Mouse (Mus musculus) spleen, adult 2 months (tissue): ENCODE measurements around the gene Syt6. TPM values are rescaled to one million over a fixed set of nuclear protein-coding genes. Genes with fewer than 3 reads are reported as not detected.
"Not testable (repeated sequence)": the region's sequence is repeated elsewhere in the genome, so short reads cannot be mapped to it uniquely, and the experiment has no call there.

Source experiments
- DNase-seq, 2 experiments: peaks; one replicate each; pipeline versions ENCODE4 v3.0.0 to v3.0.0-alpha.2; 2012 to 2021; ENCODE audit warnings: low spot score in 2 of 2, low read depth in 1 of 2
- H3K27ac ChIP-seq: fragments of 200-500 bp; 2 replicates; pipeline ENCODE4 v1.5.1; 2012; ENCODE audit warnings: low read length, inconsistent platforms; ENCODE audit not compliant: insufficient read depth
- H3K27me3 ChIP-seq: fragments of 200-500 bp; 2 replicates; pipeline ENCODE4 v1.6.1; 2012; ENCODE audit warnings: mild to moderate bottlenecking, moderate library complexity, low read length, inconsistent platforms; ENCODE audit not compliant: control insufficient read depth, insufficient read depth
- H3K36me3 ChIP-seq: fragments of 200-500 bp; 2 replicates; pipeline ENCODE4 v1.6.1; 2012; ENCODE audit warnings: mild to moderate bottlenecking, low read length, inconsistent platforms; ENCODE audit not compliant: control insufficient read depth, insufficient read depth
- H3K4me1 ChIP-seq: fragments of 200-500 bp; 2 replicates; pipeline ENCODE4 v1.6.1; 2011; ENCODE audit warnings: inconsistent platforms; ENCODE audit not compliant: control insufficient read depth, insufficient read depth, insufficient read length
- H3K4me3 ChIP-seq: fragments of 200-500 bp; 2 replicates; pipeline ENCODE4 v1.5.1; 2011; ENCODE audit warnings: mild to moderate bottlenecking, inconsistent platforms; ENCODE audit not compliant: insufficient read depth, insufficient read length; ENCODE audit errors: extremely low read depth
- CTCF ChIP-seq: fragments of 200-500 bp; IDR thresholded peaks from 2 replicates; pipeline ENCODE4 v1.5.1; 2011; ENCODE audit warnings: mild to moderate bottlenecking, inconsistent platforms; ENCODE audit not compliant: insufficient read depth, insufficient read length, insufficient replicate concordance; ENCODE audit errors: extremely low read depth
- POLR2A ChIP-seq: fragments of 200-500 bp; IDR thresholded peaks from 2 replicates; pipeline ENCODE4 v1.6.1; 2011; ENCODE audit warnings: low read depth, low read length, inconsistent platforms
- WGBS: fragments of 180-500 bp; shearing (Covaris S2); methylation state at CpG from one replicate; pipeline ENCODE4 v1.1.7; 2018; 5-methylcytosine and 5-hydroxymethylcytosine counted together
- polyA plus RNA-seq: library from polyadenylated mRNA; depleted of rRNA; stranded (reverse); fragments of >200 nt; gene quantifications from 2 replicates; pipeline ENCODE4 v1.2.3, GENCODE M21; 2012

The Syt6 gene
- polyA plus RNA-seq, 1 experiment: 0.41 TPM

DNA sequence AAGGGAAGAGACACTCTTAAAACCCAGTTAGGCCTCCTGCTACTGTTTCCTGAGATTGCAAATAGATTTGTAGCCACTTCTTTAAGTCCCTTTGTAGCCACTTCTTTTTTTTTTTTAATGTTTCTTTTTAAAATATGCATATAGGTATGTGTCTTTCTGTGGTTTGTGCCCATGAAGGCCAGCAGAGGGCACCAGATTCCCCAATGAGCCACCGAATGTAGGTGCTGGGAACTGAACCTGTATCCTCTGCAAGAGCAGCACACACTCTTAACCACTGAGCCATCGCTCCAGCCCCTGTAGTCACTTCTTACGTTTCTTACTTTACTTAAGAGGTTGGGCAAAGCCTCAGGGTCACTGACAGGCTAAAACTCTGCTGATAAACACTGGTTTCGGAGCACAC, 51.5 kb downstream of the Syt6 start:
- TF ChIP-seq POLR2A (no peak), CTCF (no peak)
- Histone ChIP-seq H3K27ac (no peak overlapping the region), H3K4me1 (no peaks in the 10 kb centered on the region), H3K4me3 (no peak overlapping the region), H3K36me3 (no peaks in the 10 kb centered on the region), H3K27me3 (no peaks in the 10 kb centered on the region)
- DNase-seq: no peak
- 91% methylated on average over 4 of the region's 4 CpGs for WGBS

DNA sequence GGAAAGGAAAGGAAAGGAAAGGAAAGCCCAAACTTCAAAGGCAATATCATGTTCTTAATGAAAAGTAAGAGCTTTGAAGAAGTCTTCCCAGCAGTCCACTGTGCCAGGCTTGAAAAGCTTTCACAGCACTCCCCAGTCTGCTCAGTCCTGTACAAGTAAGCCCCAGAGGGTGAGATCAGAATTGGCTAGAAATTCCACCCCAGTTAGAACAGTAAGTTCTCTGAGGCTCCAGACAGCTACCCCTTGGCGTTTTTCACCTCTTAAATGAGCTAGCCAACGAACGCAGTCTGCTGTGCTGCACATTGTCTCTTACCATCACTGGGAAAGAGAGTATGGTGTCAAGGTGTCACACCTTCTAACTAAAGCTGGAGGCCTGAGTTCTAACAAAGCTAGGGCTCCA, 52.6 kb downstream of the Syt6 start:
- WGBS: 93% methylated on average over 3 of the region's 3 CpGs
- H3K4me3 ChIP-seq: no peak overlapping the region

GRCm38 (mm10) chr3:103633124-103633523, 58.1 kb downstream of the Syt6 start:
- H3K4me1 ChIP-seq: no peaks in the 10 kb centered on the region
- 91% methylated on average over 7 of the region's 7 CpGs for WGBS
- TF ChIP-seq CTCF: no peak
- TF ChIP-seq POLR2A: no peak
- H3K4me3 ChIP-seq: no peak overlapping the region
- no peak overlapping the region for H3K27ac ChIP-seq
- DNase-seq: no peak
- no peaks in the 10 kb centered on the region for H3K36me3 ChIP-seq
- no peaks in the 10 kb centered on the region for H3K27me3 ChIP-seq

More for the DNA sequence above, 52.6 kb downstream of the Syt6 start:
- no peaks in the 10 kb centered on the region for H3K4me1 ChIP-seq
- H3K27me3 ChIP-seq: no peaks in the 10 kb centered on the region
- no peak for DNase-seq
- no peaks in the 10 kb centered on the region for H3K36me3 ChIP-seq
- no peak overlapping the region for H3K27ac ChIP-seq
- TF ChIP-seq CTCF (no peak), POLR2A (no peak)

DNA sequence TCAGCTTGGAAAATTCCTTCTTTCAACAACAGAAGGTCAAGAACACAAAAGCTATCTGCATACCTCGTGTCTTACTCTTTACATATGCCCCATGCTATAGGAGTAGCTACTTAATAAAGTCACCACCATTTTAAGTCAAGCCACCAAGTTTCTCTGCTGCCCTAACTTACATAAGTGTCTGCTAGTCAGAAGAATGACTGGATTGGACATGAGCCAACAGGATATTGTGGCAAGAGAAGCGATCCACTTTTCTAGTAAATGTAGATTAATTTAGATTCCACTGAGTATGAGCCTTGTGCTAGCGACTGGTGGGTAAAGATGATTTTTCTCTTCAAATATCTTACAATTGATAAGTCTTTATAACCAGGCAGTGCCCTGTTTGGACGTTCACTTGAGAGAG, 58.8 kb downstream of the Syt6 start:
- no peaks in the 10 kb centered on the region for H3K36me3 ChIP-seq
- H3K27ac ChIP-seq: no peak overlapping the region
- TF ChIP-seq POLR2A (no peak), CTCF (no peak)
- no peak overlapping the region for H3K4me3 ChIP-seq
- WGBS: 21% methylated on average over 4 of the region's 4 CpGs
- no peaks in the 10 kb centered on the region for H3K27me3 ChIP-seq
- no peaks in the 10 kb centered on the region for H3K4me1 ChIP-seq
- DNase-seq: no peak

DNA sequence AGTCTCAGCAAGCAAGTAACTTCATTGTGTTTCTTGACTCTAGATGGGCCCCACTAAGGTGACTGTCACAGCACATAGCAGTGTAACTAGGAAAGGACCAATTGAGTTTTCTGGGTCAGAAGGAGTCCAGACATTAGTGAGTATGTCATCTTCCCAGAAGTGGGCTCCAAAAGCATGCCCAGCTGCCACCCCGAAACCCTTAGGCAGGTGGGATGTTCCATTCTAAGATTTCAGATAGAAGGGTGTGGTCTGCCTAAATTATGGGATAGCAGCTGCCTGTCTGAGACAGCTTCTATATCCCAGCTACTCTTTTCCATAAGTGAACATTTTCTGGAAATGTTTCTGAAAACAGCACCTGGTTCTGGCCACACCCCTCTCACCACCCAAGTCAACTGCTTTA, 59.2 kb downstream of the Syt6 start:
- 91% methylated on average over 1 of the region's 1 CpGs for WGBS
- no peak for TF ChIP-seq CTCF
- TF ChIP-seq POLR2A: no peak
- Histone ChIP-seq H3K4me3 (no peak overlapping the region), H3K27ac (no peak overlapping the region), H3K36me3 (no peaks in the 10 kb centered on the region), H3K4me1 (no peaks in the 10 kb centered on the region), H3K27me3 (no peaks in the 10 kb centered on the region)
- no peak for DNase-seq

- Histone ChIP-seq H3K4me1 (no peaks in the 10 kb centered on the region), H3K4me3 (no peak overlapping the region), H3K27me3 (no peaks in the 10 kb centered on the region), H3K36me3 (no peaks in the 10 kb centered on the region), H3K27ac (no peak overlapping the region)
- DNase-seq: no peak
- 83% methylated on average over 1 of the region's 1 CpGs for WGBS
- TF ChIP-seq CTCF (no peak), POLR2A (no peak)
Measured at GRCm38 (mm10) chr3:103637641-103638040, 62.6 kb downstream of the Syt6 start.

DNA sequence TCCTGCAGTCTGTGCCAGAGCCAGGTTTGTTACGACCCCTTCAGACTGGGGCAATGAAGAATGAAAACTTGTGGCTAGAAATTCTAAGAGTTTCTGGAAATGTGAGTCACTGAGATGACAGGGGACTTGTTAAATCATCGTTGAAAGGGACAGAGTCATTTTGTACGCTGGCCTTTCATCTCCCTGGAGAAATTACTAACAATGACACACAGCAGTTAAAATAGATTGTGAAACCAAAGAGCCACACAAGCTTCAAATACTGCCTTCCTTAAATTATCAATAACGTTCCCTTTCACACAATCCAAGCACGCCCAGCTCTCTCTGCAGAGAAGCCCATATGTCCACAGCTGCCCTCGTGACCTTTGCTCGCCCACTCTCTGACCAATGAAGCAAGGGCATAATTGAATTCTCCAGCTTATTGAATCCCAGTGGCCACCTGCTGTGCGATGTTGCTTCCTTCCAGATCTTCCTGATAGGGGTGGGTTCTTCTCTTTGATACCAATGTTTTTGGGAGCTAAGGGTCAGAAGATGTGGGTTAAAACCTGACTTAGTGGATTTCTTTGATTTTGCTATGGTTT, 65.3 kb downstream of the Syt6 start:
- TF ChIP-seq POLR2A: no peak
- no peak for TF ChIP-seq CTCF
- DNase-seq: no peak
- 77% methylated on average over 8 of the region's 8 CpGs for WGBS
- Histone ChIP-seq H3K36me3 (no peaks in the 10 kb centered on the region), H3K4me1 (no peaks in the 10 kb centered on the region), H3K27me3 (no peaks in the 10 kb centered on the region), H3K27ac (no peak overlapping the region), H3K4me3 (no peak overlapping the region)

GRCm38 (mm10) chr3:103641301-103641700, 66.3 kb downstream of the Syt6 start:
- WGBS: 51% methylated on average over 7 of the region's 7 CpGs
- no peak for TF ChIP-seq CTCF
- TF ChIP-seq POLR2A: no peak
- DNase-seq: no peak

DNA sequence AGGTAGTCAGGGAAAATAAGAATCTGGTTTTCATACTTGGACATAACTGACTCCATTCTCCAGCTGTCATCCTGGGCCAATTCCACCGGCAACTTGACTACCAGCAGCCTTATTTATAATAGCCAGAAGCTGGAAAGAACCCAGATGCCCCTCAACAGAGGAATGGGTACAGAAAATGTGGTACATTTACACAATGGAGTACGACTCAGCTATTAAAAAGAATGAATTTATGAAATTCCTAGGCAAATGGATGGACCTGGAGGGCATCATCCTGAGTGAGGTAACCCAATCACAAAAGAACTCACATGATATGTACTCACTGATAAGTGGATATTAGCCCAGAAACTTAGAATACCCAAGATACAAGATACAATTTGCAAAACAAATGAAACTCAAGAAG, 70.9 kb downstream of the Syt6 start, which contains the start of gene Atg4a-ps:
TSS of gene Atg4a-ps (minus strand) at position 101 of the 400 bp plus-strand sequence.
- 77% methylated on average over 2 of the region's 2 CpGs for WGBS
- H3K36me3 ChIP-seq, H3K27me3 ChIP-seq, H3K4me1 ChIP-seq, H3K27ac ChIP-seq, DNase-seq, H3K4me3 ChIP-seq: not testable (repeated sequence)

More at GRCm38 (mm10) chr3:103641301-103641700, 66.3 kb downstream of the Syt6 start:
- H3K36me3 ChIP-seq: no peaks in the 10 kb centered on the region
- no peaks in the 10 kb centered on the region for H3K27me3 ChIP-seq
- H3K27ac ChIP-seq: no peak overlapping the region
- no peak overlapping the region for H3K4me3 ChIP-seq
- no peaks in the 10 kb centered on the region for H3K4me1 ChIP-seq
